Mouse (Mus musculus) hematopoietic stem cell, adult 5-6 weeks (primary cell): ENCODE data around the gene Rps6kl1. TPM values are rescaled to one million over a fixed set of nuclear protein-coding genes. Genes with fewer than 3 reads are reported as not detected.

Source experiments
- ATAC-seq, 2 experiments: fragments of 125-278 bp in 1 of 2; replicated peaks in 1 of 2; 2 replicates each; pipeline ENCODE4 v1.8.0; 2016 to 2017; ENCODE audit warnings: inconsistent platforms in 2 of 2, mild to moderate bottlenecking in 2 of 2, moderate number of reproducible peaks in 2 of 2, low read depth in 1 of 2, moderate TSS enrichment in 1 of 2; ENCODE audit not compliant: low FRiP score in 2 of 2, poor library complexity in 2 of 2, severe bottlenecking in 2 of 2, insufficient read depth in 1 of 2, low TSS enrichment in 1 of 2
- total RNA-seq: library from RNA; stranded (forward); fragments of 172-1452, 232-1000 nt; gene quantifications from 2 replicates; pipeline ENCODE4 v1.2.3, GENCODE M21; 2017

Gene Rps6kl1
- total RNA-seq, 1 experiment from 2014 or later = not detected

DNA sequence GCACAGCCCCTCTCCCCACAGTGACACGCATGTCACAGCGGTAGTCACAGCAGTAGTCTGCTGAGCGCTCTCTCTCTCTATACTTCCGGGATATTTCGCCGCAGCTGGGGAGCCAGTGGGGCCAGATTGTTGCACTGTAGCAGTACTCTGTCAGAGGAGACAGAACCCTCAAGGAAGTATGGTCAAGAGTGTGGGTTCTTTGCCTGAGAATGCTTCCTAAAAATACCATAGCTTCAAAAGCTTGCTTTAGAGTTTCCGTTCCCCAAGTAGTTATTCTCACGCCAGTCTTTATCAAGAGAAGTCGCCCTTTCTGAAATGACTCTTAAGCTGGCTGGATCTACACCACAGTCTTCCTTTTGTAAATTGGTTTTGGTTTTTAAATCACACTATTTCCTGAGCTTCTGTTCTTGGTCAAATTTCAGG lies 27.9 kb downstream of the Rps6kl1 start:
- peak; percentile 53 to 69; a peak in 3 of 4 replicates for ATAC-seq

GRCm38 (mm10) chr12:85121806-85122459 lies 29.1 kb downstream of the Rps6kl1 start:
- ATAC-seq = no peak

DNA sequence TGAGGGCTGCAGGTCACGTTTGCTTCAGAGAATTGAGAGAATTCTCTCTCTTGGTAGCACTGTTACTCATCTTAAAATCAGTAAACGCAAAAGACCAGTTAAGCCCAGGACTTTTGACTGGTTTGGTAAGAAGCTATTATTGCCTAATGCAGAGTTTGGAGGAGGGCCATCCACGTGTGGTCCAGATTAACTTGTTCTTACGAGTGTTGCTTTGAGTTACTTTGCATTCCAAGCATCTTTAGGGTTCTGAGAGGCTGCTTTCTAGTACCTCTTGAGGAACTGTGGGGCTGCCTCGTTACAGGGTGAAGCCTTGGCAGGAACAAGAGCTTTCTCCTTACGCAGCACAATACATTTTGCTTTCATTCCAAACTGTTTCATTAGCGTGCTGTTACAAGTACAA lies 35.4 kb downstream of the Rps6kl1 start:
- no peak for ATAC-seq

DNA sequence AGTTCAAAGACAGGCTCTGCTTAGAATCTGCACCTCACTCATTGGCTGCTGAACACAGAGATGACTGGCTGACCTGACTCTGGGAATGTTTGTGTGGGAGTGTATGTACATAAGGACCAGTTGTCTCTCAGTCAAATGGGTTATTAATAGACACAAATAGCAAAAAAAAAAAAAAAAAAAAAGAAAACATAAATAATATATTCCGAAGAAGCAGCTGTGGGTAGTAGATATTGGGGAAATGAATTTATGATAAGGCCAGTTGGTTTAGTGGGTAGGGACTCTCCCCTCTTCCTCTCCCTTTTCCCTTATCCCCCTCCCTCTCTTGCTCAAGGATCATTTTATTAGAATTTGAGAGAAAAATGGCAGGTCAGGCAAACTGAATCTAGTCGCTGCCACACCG lies 37.1 kb downstream of the Rps6kl1 start:
- ATAC-seq = no peak

- no peak for ATAC-seq
These were observed 37.7 kb downstream of the Rps6kl1 start for GRCm38 (mm10) chr12:85113337-85113736.

DNA sequence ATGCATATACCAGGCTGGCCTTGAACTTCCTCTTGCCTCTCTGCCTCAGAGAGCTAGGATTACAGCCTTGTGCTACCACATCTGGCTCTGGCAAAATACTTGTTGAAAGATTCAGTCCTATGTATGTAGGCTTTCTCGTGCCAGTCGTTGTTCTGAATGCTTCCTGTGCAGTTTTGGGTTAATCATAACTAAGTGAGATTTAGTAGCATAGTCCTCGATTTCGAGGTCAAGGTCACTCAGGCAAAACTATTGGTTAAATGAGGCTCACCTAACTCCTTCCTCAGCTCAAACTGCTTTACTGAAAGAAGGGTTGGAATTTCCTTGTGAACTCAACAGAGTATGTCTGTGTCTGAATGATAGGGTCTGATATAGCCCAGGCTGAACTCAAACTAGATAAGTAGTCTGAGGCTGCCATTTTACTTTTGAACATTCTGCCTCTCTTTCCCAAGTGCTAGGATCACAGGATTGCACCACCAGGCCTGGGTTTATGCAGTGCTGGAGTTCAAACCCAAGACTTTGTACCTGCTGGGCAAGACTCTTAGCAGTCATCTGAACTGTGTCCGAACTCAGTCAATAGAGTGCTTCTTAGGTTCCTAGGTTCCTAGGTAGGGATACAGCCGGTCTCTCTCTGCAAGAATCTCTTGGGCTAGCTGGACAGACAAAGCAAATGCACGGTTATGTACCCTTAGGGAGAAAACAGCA lies 38.4 kb downstream of the Rps6kl1 start:
- ATAC-seq = no peak

DNA sequence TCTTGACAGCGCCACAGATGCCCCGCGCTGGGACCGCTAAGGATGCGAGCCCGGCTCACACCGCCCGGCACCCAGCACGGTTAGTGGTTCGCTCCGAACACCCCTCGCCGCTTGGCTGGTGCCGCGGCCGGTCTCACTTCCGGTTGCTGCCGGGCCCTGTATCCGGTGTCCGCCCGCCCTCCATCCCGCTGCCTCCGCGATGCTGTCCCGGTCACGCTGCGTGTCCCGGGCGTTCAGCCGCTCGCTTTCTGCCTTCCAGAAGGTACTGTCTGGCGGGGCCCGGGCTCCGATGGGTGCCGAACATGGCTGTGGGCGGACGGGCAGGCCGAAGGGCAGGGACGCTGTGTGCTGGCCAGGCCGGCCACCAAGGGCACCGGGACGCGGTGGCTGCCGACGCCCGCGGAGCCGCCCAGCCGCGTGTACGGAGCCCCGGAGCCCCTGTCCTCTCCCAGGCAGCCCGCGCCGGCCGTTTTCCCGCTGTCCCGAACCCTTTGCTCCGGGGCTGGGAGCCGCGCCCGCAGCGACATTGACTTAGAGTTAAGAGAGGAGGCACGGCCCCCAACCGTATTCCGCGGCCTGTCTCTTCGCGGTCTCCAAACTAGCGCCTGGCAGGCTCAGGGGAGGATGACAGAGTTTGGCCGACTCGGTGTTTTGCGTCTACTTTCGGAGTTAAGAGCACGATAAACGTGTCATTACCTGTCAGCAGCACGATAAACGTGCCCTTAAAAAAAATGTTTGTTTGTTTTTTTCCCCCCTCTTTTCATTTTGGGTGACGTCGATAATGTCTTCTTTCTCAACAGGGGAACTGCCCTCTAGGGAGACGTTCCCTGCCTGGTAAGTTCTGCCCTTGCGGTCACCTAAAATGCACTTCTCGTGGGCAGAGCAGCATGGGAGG lies 40.1 kb downstream of the Rps6kl1 start, which contains the start of the genes Prox2 and Dlst:
Gene Prox2, minus strand, starts transcription at position 62 of the 895 bp plus-strand sequence.
Gene Dlst, plus strand, starts transcription at position 136 of the 895 bp plus-strand sequence.
- ATAC-seq = peak; percentile 79 to 86

DNA sequence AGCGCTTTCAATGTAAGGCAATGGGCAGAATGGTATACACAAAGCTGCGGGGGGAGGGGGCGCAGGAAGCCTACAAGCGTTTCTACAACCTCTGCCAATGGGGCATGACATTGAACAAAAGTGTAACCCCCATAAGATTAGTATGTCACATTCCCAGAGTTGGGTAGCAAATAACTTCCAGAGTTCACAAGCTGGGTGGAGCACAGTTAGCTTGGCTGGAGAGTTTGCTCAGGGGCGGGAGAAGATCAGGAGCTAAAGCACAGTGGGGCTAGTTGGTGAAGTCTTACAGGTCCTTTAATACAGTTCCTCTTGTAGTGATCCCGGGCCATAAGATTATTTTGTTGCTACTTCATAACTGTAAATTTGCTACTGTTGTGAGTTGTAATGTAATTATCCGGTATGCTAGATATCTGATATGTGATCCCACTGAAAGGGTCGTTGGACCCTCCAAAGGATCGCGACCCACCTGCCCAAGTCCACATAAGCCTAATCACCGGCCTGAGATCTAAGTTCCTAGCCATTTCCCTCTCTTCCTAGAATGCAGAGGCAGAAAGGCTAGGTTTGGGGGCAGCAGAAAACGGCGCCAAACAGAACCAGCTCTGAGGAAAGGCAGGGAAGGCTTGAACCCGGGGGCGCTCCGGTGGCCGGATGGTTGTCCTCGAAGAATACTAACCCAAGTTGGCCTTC lies 40.9 kb downstream of the Rps6kl1 start:
- no peak for ATAC-seq

- no peak for ATAC-seq
These were observed 41.6 kb downstream of the Rps6kl1 start for GRCm38 (mm10) chr12:85109426-85109825.

DNA sequence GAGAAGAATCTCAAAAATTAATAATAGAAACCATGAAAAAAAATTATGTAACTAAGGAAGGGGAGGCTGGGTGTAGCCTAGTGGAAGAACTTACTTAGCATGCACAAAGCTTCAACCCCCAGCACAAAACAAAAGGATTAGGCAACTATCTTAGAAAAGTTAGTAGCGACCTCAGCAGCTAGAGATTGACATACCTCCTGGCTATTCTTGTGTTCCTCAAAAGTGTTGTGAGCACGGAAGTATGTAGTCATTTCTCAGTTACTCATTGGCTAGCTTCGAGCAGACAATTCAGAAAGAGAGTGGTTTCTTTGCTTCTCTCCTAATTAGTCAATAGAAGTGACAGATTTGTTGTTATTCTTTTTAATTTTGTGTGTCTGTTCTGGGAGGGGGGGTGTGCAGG lies 42.4 kb downstream of the Rps6kl1 start:
- no peak for ATAC-seq

DNA sequence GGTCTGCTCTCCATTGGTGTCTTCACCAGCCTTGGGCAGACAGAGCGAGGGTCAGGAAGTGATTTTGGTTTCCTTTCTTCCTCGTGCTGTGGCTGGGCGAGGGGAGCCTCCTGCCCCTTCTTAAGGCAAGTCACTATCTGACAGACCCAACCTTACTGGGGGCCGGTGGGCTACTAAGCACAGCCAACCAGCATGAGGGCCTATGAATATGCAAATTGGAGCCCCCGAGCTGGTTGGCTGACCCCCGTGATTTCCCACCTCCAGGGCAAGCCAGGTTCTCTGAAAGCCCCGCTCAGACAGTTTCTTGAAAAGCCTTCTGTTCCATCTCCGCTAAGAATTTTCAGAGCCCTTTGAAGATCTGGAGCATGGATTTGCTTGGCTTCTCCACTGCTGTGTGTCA lies 44.8 kb downstream of the Rps6kl1 start:
- peak; percentile 29 to 40; a peak in 2 of 4 replicates for ATAC-seq

DNA sequence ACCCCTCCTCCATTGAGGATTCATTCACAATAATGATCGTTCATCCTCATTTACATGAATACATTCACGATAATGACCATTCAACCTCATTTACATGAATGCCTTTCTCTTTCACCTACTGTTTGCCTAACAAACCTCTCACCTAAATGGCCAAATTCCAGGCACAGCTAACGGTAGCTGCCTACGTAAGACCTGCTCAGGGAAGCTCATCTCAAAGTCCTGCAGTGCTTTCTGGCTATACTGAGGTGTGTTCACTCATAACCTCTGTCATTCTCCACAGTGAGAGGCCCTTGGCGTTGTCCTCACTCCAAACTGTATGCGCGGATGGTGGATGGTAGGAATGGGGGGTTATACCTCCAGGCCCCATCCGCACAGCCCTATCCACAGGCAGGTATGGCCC lies 46.3 kb downstream of the Rps6kl1 start:
- ATAC-seq = no peak

GRCm38 (mm10) chr12:85103096-85103495 lies 48.0 kb downstream of the Rps6kl1 start:
- ATAC-seq = no peak

DNA sequence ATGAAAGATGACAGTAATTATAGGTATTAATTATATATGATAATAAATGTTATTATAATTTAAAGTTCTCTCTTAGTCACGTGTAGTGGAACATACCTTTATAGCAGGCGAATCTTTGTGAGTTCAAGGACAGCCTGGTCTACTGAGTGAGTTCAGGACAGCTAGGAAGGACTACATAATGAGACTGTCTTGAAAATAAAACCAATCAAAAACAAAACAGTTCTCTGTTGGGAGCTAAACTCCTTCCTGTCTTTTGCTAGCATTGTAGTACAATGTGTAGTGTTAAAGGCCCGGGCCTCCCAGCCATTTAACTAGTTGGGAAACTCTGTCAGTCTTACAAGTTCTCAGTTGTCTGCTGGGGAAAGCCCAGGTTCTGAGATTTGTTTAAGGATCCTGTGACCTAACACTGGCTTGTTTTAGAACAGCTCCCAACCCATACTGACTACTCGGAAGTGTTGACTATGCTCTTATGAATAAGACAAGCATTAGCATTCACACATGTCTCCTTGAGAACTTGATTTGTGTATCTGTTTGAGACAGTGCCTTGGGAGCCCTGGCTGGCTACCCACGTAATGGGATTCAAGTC lies 49.5 kb downstream of the Rps6kl1 start:
- ATAC-seq = no peak

- ATAC-seq = no peak
These were observed 50.1 kb downstream of the Rps6kl1 start for GRCm38 (mm10) chr12:85101001-85101400.

GRCm38 (mm10) chr12:85095859-85096258 lies 55.2 kb downstream of the Rps6kl1 start:
- no peak for ATAC-seq

GRCm38 (mm10) chr12:85095146-85095545 lies 55.9 kb downstream of the Rps6kl1 start:
- ATAC-seq = no peak
